Mouse (Mus musculus): ENCODE results near the gene Ntn1.

The Ntn1 gene

DNA sequence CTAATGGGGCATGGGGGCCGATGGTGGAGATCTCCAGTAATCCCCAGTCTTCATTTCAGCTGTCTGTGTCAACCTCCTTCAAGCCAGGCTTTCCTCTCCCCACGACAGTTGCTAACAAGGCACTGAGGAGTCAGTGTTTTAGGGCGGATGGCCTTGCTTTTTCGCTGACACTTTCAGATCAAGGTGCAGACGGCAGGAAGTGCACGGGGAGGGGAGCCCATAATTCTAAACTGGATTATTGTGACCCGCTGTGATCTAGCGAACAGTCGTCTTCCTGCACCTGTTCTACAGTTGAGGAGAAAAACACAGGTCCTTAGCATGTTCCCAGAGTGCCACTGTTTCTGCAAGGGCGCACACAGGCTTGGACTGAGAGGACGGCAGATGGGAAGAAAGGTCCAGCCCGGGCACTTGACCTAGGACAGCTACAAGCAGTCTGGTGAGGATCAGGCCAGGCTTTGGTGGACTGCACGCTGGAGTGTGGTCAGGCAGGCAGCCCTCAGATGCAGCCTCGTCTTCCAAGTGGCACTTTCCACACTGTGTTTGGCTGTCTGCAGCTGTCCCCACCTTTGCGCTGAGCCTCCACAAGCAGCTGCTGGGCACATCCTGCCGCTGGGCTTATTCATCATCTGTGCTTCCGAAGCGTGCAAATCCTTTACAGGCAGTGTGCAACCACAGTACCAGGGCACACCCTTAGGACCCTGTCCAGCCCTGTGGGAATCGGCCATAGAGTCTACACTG, 129.7 kb downstream of the Ntn1 start:
- DNase-seq (ENCODE audit: low spot score in 2 of 2): peak; percentile 79 to 81

DNA sequence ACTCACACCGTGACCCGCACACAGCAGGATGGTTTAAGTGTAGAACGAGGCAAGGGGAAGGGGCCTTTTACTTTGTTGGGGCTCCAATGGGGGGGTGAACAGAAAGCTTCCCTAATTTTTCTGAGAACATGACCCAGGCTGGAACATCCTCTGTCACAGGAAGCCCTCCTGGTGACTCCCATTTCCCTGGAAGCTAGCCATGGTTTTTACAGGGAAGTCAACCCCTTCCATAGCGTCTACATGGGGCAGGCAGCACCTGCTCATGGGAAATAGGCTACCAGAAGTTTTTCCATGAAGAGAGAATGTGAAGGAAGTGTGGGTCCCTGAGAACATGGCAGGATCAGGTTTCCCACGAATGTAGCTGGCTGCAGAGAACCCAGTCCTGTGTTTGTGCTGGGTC, 136.3 kb downstream of the Ntn1 start:
- no peak for DNase-seq (ENCODE audit: low spot score in 2 of 2)

DNA sequence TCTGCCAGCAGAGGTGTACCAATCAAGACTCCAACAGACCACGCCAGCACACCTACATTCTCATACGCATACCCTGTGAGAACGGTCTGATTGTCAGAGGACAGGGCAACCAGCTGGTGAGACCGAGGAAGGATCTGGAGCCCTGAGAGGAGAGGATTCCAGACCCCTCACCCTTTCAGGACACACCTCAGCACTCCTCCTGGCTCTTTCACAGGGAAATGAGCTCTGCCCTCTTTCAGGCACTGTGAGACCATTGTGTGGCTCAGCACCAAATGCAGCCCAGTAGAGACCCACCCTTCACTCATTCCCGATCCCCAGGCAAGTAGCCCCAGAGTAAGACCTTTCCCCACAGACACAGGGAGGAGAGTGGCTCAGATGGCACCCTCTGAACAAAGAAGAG, 137.5 kb downstream of the Ntn1 start:
- DNase-seq (ENCODE audit: low spot score in 2 of 2): no peak

DNA sequence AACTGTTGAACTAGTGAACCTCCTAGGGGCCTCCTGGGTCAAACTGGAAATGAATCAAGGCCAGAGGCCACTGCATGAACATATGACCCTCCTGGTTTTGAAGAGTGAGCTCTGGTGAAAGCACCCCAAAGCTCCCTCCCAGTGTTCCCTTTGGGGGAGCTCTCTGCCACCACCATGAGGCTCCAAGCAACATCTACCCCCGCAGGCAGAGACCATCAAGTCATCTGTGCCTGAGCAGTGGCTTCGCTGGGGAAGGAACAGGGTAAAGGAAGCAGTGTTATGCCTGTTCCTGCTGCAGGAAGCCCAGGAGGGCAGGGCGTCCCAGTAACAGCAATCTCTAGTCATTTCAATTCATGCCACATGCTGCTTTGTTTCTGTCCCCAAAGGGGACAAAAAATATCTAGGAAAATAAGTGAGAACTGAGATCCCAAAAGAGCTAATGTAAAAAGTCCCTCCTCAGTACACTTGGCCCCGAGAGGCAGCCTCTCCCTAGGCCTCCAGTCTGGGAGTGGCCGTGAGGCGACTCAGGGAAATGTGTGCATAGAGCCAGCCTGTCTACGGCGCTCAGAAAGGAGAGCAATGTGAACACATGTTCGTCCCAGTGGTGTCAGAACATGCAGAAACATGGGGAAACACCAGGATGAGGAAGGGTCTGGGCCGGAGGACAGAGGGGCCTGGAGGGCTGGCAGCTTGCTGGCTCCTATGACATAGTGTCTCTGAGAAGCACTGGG, 139.3 kb downstream of the Ntn1 start:
- DNase-seq (ENCODE audit: low spot score in 2 of 2): no peak

GRCm38 (mm10) chr11:68260399-68260798, 140.2 kb downstream of the Ntn1 start:
- no peak for DNase-seq (ENCODE audit: low spot score in 2 of 2)

- DNase-seq (ENCODE audit: low spot score in 2 of 2): no peak
Observed at GRCm38 (mm10) chr11:68258498-68258897, 142.1 kb downstream of the Ntn1 start.

- DNase-seq (ENCODE audit: low spot score in 2 of 2): peak; percentile 31 to 45
Observed at GRCm38 (mm10) chr11:68253531-68253930, 147.1 kb downstream of the Ntn1 start.

GRCm38 (mm10) chr11:68250106-68250505, 150.5 kb downstream of the Ntn1 start:
- DNase-seq (ENCODE audit: low spot score in 2 of 2): no peak

- DNase-seq (ENCODE audit: low spot score in 2 of 2): no peak
Observed at GRCm38 (mm10) chr11:68247897-68248296, 152.7 kb downstream of the Ntn1 start.

GRCm38 (mm10) chr11:68244992-68245261, 155.7 kb downstream of the Ntn1 start:
- no peak for DNase-seq (ENCODE audit: low spot score in 2 of 2)

GRCm38 (mm10) chr11:68244254-68244991, 156.2 kb downstream of the Ntn1 start:
- no peak for DNase-seq (ENCODE audit: low spot score in 2 of 2)

DNA sequence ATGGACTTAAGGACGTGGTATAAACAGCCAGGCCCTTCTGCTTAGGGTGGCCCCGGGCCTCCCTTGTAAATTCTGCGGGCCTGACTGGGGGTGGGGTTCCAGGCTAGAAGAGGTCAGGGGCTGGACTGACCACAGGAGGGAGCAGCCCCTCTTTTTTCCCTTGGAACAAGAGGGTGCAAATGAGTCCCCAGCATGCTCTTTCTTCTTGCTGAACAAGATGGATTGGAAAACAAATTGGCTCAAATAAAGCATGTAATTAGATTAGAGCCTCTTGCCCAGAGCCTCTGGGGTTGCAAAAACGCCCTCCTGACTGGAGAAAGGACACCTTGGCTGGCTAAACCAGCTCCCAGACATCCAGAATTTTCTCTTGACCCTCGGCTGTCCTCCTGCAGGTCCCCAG, 160.9 kb downstream of the Ntn1 start:
- no peak for DNase-seq (ENCODE audit: low spot score in 2 of 2)

GRCm38 (mm10) chr11:68233469-68233965, 167.1 kb downstream of the Ntn1 start:
- DNase-seq (ENCODE audit: low spot score in 2 of 2): no peak

DNA sequence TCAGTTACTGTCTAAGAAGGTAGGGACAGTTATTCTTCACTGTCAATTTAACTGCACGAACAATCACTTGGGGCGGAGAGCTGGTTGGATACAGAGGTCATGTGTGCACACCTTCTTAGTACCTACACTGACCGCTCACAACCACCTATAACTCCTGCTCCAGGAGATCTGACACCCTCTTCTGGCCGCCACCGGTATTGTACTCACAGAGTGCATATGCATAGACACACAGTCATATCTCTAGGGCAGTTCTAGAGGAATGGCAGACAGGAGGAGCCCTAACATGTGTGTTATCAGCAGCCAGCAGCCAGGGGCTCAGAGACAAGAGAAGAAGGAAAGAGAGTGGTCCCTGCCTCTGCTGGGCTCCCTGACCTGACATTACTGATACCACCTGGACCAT, 169.1 kb downstream of the Ntn1 start:
- no peak for DNase-seq (ENCODE audit: low spot score in 2 of 2)

- DNase-seq (ENCODE audit: low spot score in 2 of 2): no peak
Observed at GRCm38 (mm10) chr11:68228941-68229665, 171.5 kb downstream of the Ntn1 start.

DNA sequence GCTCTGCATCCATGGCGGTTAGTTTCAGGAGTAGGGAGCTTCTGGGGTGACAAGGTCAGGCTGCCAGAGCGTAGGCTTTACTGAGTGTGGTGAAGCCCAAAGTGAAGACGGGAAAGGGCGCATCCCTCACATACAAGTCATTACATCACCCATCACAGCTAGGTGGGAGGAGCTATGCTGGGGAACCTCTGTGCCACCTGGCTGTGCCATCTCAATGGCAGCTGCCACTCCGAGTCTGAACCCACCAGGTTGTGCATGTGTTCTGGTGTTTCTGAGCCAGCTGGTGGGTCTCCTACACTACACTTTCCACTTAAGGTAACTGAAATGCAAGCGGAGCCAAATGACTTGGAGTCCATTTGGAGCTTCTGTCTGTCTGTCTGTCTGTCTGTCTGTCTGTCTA, 172.8 kb downstream of the Ntn1 start:
- DNase-seq (ENCODE audit: low spot score in 2 of 2): peak in 1 of 2 experiments; percentile 50

GRCm38 (mm10) chr11:68226654-68227057, 174.0 kb downstream of the Ntn1 start:
- no peak for DNase-seq (ENCODE audit: low spot score in 2 of 2)

DNA sequence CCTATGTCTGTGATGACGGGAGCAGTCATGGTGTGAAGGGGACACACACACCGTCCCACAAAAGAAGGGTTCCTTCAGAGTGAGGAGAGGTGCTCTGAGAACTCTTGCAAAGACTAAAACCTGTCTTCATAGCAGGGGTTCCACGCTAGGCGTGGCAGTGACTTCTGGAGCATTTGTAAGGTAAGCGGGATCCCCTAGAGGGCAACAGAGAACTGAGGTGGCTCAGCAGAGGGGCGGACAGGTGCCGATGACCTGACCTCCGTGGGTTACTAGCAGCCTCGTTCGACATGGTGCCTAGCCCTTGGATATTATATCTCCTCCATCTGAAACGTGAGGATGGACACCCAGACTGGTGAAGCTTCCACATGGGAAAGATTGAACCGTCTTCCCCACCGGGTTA, 177.5 kb downstream of the Ntn1 start:
- peak in 1 of 2 experiments; percentile 41 for DNase-seq (ENCODE audit: low spot score in 2 of 2)

DNA sequence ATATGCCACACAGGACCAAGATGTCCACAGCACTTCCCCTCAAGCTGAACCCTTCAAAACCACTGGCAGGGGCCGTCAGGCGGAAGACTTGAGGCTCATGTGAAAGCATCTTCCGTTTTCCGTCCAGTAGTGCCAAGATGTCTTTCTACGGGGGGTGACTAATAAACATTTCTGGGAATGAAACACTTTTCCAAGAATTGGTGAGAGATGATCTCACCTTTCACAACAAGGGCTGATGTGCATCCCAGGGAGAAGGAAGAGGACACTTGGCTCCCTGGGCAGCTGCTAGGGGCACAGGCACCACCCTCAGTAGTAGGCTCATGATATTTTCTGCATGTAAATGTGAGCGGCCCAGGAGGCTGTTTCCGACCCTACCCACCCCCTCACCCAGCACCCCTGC, 178.4 kb downstream of the Ntn1 start:
- DNase-seq (ENCODE audit: low spot score in 2 of 2): no peak

- DNase-seq (ENCODE audit: low spot score in 2 of 2): no peak
Observed at GRCm38 (mm10) chr11:68220733-68221132, 179.9 kb downstream of the Ntn1 start.

- no peak for DNase-seq (ENCODE audit: low spot score in 2 of 2)
Observed at GRCm38 (mm10) chr11:68216041-68216440, 184.6 kb downstream of the Ntn1 start.

Data from thymus, postnatal 10 days (tissue).